Mouse (Mus musculus) lung, adult 2 months (tissue): Measurements from ENCODE around the gene Adamts12.

Experiments used
- CTCF ChIP-seq: fragments of 200-500 bp; IDR thresholded peaks from 2 replicates; pipeline ENCODE4 v1.5.1; 2011; ENCODE audit warnings: mild to moderate bottlenecking, low read length, control low read depth; ENCODE audit not compliant: insufficient read depth
- POLR2A ChIP-seq: fragments of 200-500 bp; IDR thresholded peaks from 2 replicates; pipeline ENCODE4 v1.6.1; 2011; ENCODE audit warnings: low read depth, mild to moderate bottlenecking, control low read depth, low read length, borderline replicate concordance; ENCODE audit errors: extremely low read depth

DNA sequence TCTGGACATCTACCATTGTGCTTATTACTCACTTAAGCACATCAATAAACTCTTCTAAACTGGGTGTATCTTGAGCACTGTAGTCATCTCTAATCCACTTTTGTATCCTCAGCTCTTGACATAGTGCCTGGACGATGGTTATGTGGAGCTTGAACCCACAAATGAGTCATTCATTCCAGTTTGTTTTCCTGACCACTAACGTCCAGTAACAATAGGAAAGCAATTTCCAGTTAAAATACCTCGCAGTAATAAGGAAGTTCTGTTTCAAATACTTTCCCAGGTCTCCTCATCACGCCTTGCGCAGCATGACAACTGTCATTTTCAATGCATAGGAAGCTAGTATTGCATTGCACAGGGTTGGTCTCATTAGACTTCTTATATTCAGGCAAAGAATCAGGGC is 21.8 kb upstream of the Adamts12 start:
- no peak for TF ChIP-seq CTCF
- TF ChIP-seq POLR2A, result no peak
